Mouse (Mus musculus): ENCODE measurements at regions not wholly inside any gene's neighbourhood (a gene's known extent, or its start where the extent isn't known, plus 50 kb on each side); places are given as distances from the start of the nearest gene placed in this dataset.

DNA sequence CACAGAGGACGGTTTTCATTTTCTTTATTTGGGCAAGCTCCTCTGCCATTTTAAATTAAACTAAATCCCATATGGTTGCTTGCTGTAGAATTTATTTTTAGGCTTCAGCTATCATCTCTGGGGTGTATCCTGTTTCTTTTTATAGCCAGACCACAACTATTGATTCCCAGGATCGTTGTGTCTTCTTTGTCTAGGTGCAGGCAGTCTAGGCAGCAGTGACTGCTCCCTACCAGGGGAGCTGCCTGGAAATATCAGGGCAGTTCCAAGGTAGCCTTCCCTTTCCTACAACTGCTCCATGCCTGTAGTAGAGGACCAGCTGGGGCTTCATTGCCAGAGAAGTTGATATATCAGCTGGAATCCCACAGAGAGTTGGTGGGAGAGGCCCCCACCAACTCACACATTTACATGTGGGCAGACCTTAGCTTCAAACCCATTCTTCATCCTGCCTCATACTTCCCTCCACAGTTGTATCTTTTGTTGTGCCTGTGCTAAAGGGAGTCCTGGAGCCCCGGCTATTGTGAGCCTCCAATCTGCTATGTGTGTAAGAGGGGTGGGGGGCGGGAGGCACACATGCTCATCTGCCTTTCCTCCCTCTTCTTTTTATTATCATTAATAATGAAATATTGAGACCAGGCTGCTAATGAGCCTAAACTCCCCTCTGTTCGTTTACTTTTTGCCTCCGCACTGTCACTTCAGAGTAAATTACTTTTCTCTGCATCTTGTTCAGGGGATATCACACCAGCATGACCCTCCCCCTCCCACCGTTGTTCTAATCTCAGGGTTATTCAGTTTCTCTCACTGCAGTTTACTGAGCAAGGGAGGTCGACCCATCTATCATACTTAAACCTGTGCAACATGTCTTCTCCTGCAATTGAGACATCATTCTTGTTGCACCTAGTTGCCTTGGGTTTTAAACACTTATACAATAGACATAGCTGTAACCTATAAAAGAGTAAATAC is 576.3 kb upstream of the Plxna2 start:
- DNase-seq (ENCODE audit: low spot score in 2 of 2): no peak

DNA sequence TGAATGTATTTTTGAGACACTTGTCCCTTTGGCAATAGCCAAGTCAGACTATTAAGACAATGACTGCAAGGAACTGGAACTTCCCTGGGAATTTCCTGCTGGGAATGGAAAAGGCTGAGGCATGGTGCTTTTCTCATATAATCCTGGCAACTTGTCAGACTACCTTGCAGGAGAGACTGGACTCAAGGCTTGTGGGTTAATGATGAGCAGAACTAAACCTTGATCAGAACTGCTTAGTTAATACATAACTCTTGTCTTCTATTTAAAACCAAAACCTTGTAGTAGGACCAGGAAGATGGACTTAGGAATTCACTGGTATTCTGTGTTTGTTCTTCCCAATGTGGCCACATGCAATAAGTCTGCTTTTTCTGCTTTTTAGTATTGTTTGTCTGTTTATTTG is 579.3 kb upstream of the Plxna2 start:
- DNase-seq (ENCODE audit: low spot score in 2 of 2): no peak

GRCm38 (mm10) chr1:194034199-194034883 is 583.7 kb upstream of the Plxna2 start:
- DNase-seq (ENCODE audit: low spot score in 2 of 2): no peak

- DNase-seq (ENCODE audit: low spot score in 2 of 2): no peak
Measured at GRCm38 (mm10) chr1:194032603-194033002, 585.4 kb upstream of the Plxna2 start.

- DNase-seq (ENCODE audit: low spot score in 2 of 2): no peak
Measured at GRCm38 (mm10) chr1:194030651-194031228, 587.3 kb upstream of the Plxna2 start.

DNA sequence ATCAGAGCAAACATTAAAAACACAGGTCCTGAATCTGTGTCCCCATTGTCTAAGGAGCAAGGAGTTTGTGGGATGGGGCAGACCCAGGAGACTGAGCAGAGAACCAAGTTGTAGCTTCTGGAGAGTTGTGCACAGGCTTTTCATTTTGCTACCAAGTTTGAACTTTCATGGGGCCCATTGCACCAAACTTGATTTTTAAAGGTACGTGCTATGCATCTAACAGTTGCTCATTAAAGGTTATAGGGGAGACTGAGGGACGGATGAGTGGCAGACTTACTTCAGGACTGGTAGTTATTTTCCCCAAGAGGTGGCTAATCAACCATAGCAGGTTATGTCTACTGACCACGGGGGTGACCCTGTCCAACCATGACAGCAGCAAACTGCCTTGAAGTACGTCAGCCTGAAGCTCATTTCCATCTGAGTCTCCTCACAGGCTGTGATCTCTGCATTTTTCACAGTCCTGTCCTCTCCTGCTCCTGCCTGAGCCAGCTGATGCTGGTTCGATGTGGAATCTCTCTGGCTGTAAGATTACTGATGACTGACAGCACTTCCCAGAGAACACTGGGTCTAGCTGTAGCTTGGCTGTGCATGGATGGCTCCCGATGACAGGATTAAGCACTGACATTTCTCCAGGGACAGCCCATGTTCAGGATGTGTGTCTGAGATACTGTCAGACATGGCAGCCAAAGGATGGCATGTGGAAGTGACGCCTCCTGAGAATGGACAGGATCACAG is 590.9 kb upstream of the Plxna2 start:
- no peak for DNase-seq (ENCODE audit: low spot score in 2 of 2)

- no peak for DNase-seq (ENCODE audit: low spot score in 2 of 2)
Measured at GRCm38 (mm10) chr1:194026213-194026612, 591.8 kb upstream of the Plxna2 start.

GRCm38 (mm10) chr1:194019282-194019681 is 598.7 kb upstream of the Plxna2 start:
- DNase-seq (ENCODE audit: low spot score in 2 of 2): peak; percentile 82 to 90

DNA sequence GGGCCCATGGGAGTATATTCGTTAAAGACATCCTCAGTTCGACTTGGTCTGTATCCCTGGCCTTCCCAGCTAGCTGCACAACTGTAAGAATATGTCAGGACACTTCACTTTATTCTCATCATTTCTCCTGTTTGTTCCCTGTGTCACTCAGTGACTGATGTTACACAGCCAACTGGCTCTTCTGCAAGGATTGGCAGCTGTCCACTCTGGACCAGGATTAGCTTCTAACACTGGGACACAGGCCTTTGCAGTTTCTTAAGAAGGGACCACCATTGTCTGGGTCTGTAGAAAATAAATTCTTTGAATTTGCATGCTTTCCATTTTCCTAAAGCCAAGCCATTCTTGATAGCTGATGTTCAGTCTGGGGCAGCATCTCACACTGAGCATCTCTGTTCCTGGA is 622.1 kb upstream of the Camk1g start:
- no peak for DNase-seq (ENCODE audit: low spot score in 2 of 2)

- DNase-seq (ENCODE audit: low spot score in 2 of 2): peak in 1 of 2 experiments; percentile 46
Measured at GRCm38 (mm10) chr1:193989956-193990675, 620.0 kb upstream of the Camk1g start.

GRCm38 (mm10) chr1:193988970-193989904 is 619.1 kb upstream of the Camk1g start:
- DNase-seq (ENCODE audit: low spot score in 2 of 2): no peak

DNA sequence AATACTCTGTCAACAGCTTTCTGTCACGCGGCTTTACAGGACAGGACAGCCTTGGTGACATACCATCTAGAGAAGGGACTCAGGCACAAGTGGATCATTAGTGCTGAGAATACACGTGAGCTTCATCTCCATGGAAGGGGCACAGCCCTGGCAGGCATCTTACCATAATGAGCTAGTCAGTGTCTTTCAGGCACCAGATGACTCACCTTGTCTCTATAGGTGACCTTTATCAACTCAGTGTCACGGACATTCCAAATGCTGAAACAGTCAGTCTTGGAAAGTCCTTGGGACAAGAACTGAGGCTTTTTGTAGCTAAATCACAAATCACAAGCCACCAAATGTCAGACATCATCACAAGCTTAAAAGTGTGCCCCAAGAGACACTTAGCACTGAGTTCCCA is 610.5 kb upstream of the Camk1g start:
- no peak for DNase-seq (ENCODE audit: low spot score in 2 of 2)

DNA sequence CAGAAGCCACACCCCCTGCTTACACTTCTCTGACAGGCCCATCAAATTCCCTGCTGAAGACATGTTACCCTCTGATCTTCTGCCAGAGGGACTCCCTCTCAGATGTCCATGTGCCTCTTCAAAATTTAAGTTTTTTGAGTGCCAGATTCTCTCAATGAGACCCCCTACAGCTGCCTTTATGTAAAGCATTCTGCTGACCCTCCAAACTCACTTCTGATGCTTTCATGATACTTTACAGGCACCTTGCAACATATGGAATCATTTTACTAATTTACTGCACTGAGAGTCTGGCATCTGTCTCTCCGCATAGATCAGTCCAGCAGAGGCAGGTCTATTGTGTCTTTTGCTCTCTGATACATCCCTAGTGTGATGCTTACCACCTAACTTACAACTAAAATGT is 601.4 kb upstream of the Camk1g start:
- DNase-seq (ENCODE audit: low spot score in 2 of 2): no peak

- no peak for DNase-seq (ENCODE audit: low spot score in 2 of 2)
Measured at GRCm38 (mm10) chr1:193969264-193969908, 599.3 kb upstream of the Camk1g start.

DNA sequence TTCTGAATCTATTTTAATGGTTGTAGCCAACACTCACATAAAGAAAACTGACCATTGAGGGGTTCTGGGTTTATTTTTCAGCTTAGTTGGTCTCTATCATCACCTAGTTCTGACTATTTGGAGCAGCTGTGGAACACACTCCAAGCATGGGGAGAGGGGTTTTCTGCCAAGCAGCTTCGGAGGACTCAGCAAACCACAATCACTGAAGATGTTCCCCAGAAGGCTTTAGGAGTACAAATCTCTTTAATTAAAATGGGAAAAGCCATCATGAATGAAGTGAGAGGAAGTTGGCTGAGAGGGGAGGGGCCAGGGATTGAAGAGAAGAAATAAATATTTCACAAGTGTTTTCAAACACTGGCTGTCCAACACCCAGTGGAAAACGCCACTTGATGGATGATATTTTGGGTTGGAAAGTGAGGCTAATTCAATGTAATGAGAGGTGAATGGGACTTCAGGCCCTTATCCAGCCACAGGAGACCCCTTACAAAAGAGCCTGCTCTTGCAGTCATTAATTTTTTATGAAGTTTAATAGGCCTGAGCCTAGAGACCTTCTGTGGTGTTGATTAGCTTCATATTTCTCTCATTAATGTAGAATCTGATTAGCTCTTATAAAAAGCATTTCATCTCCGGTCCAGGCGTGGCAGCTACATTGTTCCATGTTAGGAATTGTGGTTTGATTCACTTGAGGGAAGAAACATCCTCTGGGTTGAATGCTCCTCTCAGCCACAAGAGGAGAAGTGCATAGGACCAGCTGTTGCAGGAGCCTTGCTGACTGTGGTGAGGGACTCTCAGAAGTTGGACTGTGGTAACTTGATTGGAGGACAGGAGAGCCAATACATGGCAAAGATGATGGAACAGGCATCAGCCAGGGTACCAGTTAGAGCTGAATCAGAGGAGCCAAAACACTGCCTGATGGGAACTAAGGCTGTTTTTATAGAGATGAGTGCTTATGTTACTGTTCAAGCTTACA is 598.1 kb upstream of the Camk1g start:
- no peak for DNase-seq (ENCODE audit: low spot score in 2 of 2)

- no peak for DNase-seq (ENCODE audit: low spot score in 2 of 2)
Measured at GRCm38 (mm10) chr1:193966652-193967555, 596.8 kb upstream of the Camk1g start.

DNA sequence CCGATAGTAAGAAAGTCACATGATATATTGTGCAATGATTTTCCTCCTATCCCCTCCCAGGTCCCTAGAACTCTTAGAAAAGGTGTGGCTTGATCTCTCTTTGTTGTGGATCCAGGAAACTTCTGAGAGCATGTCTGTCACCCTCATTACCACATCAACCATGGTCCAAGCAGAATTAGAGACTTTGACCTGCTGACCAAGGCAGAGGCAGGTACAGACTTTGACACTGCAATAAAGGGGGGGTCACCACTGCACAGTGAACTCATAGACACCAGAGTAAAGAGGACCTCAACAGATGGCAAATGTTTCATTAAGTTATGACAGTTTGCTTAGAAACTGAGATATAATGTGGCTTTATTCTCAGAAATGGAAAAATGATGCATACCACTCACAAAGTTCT is 595.2 kb upstream of the Camk1g start:
- DNase-seq (ENCODE audit: low spot score in 2 of 2): no peak
